Mouse (Mus musculus) hindbrain, embryonic 11.5 days (tissue): ENCODE results near the gene Lpp. TPM values are rescaled to one million over a fixed set of nuclear protein-coding genes. Genes with fewer than 3 reads are reported as not detected.

Experiments used
- ATAC-seq: fragments of 200-750 bp; cut with Nextera tagmentation; 2 replicates; pipeline ENCODE4 v1.8.0; 2017; ENCODE audit warnings: mild to moderate bottlenecking, moderate TSS enrichment, moderate library complexity; ENCODE audit not compliant: low FRiP score
- DNase-seq: peaks from one replicate; pipeline ENCODE4 v3.0.0-alpha.2; 2015; ENCODE audit warnings: low spot score
- H3K27ac ChIP-seq: fragments of 300-500 bp; sonication (generic); 2 replicates; pipeline ENCODE4 v1.5.1; 2014; ENCODE audit warnings: mild to moderate bottlenecking, low read depth, low read length
- H3K27me3 ChIP-seq: fragments of 300-500 bp; sonication (generic); 2 replicates; pipeline ENCODE4 v1.6.1; 2014; ENCODE audit warnings: mild to moderate bottlenecking, low read length, moderate library complexity, mixed read lengths; ENCODE audit not compliant: control insufficient read depth, insufficient read depth
- H3K36me3 ChIP-seq: fragments of 300-500 bp; sonication (generic); 2 replicates; pipeline ENCODE4 v1.6.1; 2014; ENCODE audit warnings: mild to moderate bottlenecking, low read length, moderate library complexity, mixed read lengths; ENCODE audit not compliant: control insufficient read depth, insufficient read depth
- H3K4me1 ChIP-seq: fragments of 300-500 bp; sonication (generic); replicated peaks from 2 replicates; pipeline ENCODE4 v1.6.1; 2014; ENCODE audit warnings: low read length, mixed read lengths; ENCODE audit not compliant: control insufficient read depth, insufficient read depth
- H3K4me2 ChIP-seq: fragments of 300-500 bp; sonication (generic); replicated peaks from 2 replicates; pipeline ENCODE4 v1.6.1; 2014; ENCODE audit warnings: mild to moderate bottlenecking, low read depth, low read length
- H3K4me3 ChIP-seq: fragments of 300-500 bp; sonication (generic); 2 replicates; pipeline ENCODE4 v1.5.1; 2014; ENCODE audit warnings: low read depth, low read length
- H3K9ac ChIP-seq: fragments of 300-500 bp; sonication (generic); 2 replicates; pipeline ENCODE4 v1.6.1; 2014; ENCODE audit warnings: low read depth, low read length
- H3K9me3 ChIP-seq: fragments of 300-500 bp; sonication (generic); 2 replicates; pipeline ENCODE4 v1.6.1; 2016; ENCODE audit warnings: low read length; ENCODE audit not compliant: control insufficient read depth
- WGBS: fragments of 180-500 bp; shearing (Covaris S2); extraction: QIAGEN DNeasy Blood & Tissue Kit; methylation state at CpG from one replicate; pipeline ENCODE4 v1.1.7; 2014; 5-methylcytosine and 5-hydroxymethylcytosine counted together
- polyA plus RNA-seq: library from polyadenylated mRNA; unstranded; fragments of >200 nt; fragmentation: Nextera tagmentation; extraction: Ambion mirVana; gene quantifications from 2 replicates; pipeline ENCODE4 v1.2.1, GENCODE M21; 2014

Gene Lpp
- polyA plus RNA-seq, 1 experiment from 2014 or later: 25.1 TPM

- no peaks in the 10 kb centered on the region for H3K9me3 ChIP-seq
- DNase-seq (no peak), ATAC-seq (no peak)
- H3K27ac ChIP-seq: no peak overlapping the region
- H3K27me3 ChIP-seq: no peaks in the 10 kb centered on the region
- H3K4me2 ChIP-seq: no peak overlapping the region
- H3K9ac ChIP-seq: no peak overlapping the region
- no peaks in the 10 kb centered on the region for H3K4me1 ChIP-seq
- 91% methylated on average over 2 of the region's 2 CpGs for WGBS
- H3K36me3 ChIP-seq: no peaks in the 10 kb centered on the region
- H3K4me3 ChIP-seq: no peak overlapping the region
Observed at GRCm38 (mm10) chr16:24794665-24795064, 401.4 kb downstream of the Lpp start.

GRCm38 (mm10) chr16:24801355-24801754 lies 408.0 kb downstream of the Lpp start:
- 87% methylated on average over 4 of the region's 4 CpGs for WGBS
- no peaks in the 10 kb centered on the region for H3K27me3 ChIP-seq

GRCm38 (mm10) chr16:24801780-24802179 lies 408.5 kb downstream of the Lpp start:
- no peaks in the 10 kb centered on the region for H3K36me3 ChIP-seq
- WGBS: 37% methylated on average over 1 of the region's 1 CpGs
- H3K9me3 ChIP-seq: no peaks in the 10 kb centered on the region
- no peak overlapping the region for H3K4me2 ChIP-seq
- H3K27me3 ChIP-seq: no peaks in the 10 kb centered on the region
- H3K4me3 ChIP-seq: no peak overlapping the region
- no peak overlapping the region for H3K27ac ChIP-seq
- no peak overlapping the region for H3K9ac ChIP-seq
- no peak for ATAC-seq
- H3K4me1 ChIP-seq: no peaks in the 10 kb centered on the region
- no peak for DNase-seq

More at GRCm38 (mm10) chr16:24801355-24801754, 408.0 kb downstream of the Lpp start:
- Histone ChIP-seq H3K9ac (no peak overlapping the region), H3K36me3 (no peaks in the 10 kb centered on the region), H3K4me3 (no peak overlapping the region), H3K27ac (no peak overlapping the region), H3K4me2 (no peak overlapping the region), H3K4me1 (no peaks in the 10 kb centered on the region), H3K9me3 (no peaks in the 10 kb centered on the region)
- ATAC-seq (no peak), DNase-seq (no peak)

- no peaks in the 10 kb centered on the region for H3K27me3 ChIP-seq
- no peaks in the 10 kb centered on the region for H3K9me3 ChIP-seq
- H3K4me3 ChIP-seq: no peak overlapping the region
- no peak overlapping the region for H3K9ac ChIP-seq
- H3K4me2 ChIP-seq: no peak overlapping the region
- H3K4me1 ChIP-seq: no peaks in the 10 kb centered on the region
- no peaks in the 10 kb centered on the region for H3K36me3 ChIP-seq
- no peak overlapping the region for H3K27ac ChIP-seq
- ATAC-seq (no peak), DNase-seq (no peak)
- 90% methylated on average over 1 of the region's 1 CpGs for WGBS
Observed at GRCm38 (mm10) chr16:24806093-24806492, 412.8 kb downstream of the Lpp start.

GRCm38 (mm10) chr16:24807565-24807964 lies 414.3 kb downstream of the Lpp start:
- no peak overlapping the region for H3K27ac ChIP-seq
- no peaks in the 10 kb centered on the region for H3K9me3 ChIP-seq
- no peak overlapping the region for H3K4me3 ChIP-seq
- H3K4me1 ChIP-seq: no peaks in the 10 kb centered on the region
- no peak overlapping the region for H3K4me2 ChIP-seq
- 40% methylated on average over 4 of the region's 4 CpGs for WGBS
- no peak overlapping the region for H3K9ac ChIP-seq
- no peaks in the 10 kb centered on the region for H3K36me3 ChIP-seq
- H3K27me3 ChIP-seq: no peaks in the 10 kb centered on the region
- no peak for DNase-seq
- ATAC-seq: no peak

- 93% methylated on average over 6 of the region's 6 CpGs for WGBS
- H3K4me3 ChIP-seq: no peak overlapping the region
Observed at GRCm38 (mm10) chr16:24809811-24810210, 416.5 kb downstream of the Lpp start.

GRCm38 (mm10) chr16:24816621-24817020 lies 423.3 kb downstream of the Lpp start:
- ATAC-seq: no peak
- no peaks in the 10 kb centered on the region for H3K27me3 ChIP-seq
- 84% methylated on average over 3 of the region's 3 CpGs for WGBS

More at GRCm38 (mm10) chr16:24809811-24810210, 416.5 kb downstream of the Lpp start:
- H3K4me2 ChIP-seq: no peak overlapping the region
- H3K9ac ChIP-seq: no peak overlapping the region
- no peaks in the 10 kb centered on the region for H3K9me3 ChIP-seq
- H3K36me3 ChIP-seq: no peaks in the 10 kb centered on the region
- H3K27ac ChIP-seq: no peak overlapping the region
- no peak for ATAC-seq
- no peaks in the 10 kb centered on the region for H3K4me1 ChIP-seq
- no peaks in the 10 kb centered on the region for H3K27me3 ChIP-seq
- DNase-seq: no peak

GRCm38 (mm10) chr16:24817381-24817780 lies 424.1 kb downstream of the Lpp start:
- DNase-seq (no peak), ATAC-seq (no peak)
- no peak overlapping the region for H3K9ac ChIP-seq
- H3K9me3 ChIP-seq: no peaks in the 10 kb centered on the region
- H3K36me3 ChIP-seq: no peaks in the 10 kb centered on the region
- no peak overlapping the region for H3K27ac ChIP-seq
- no peaks in the 10 kb centered on the region for H3K4me1 ChIP-seq
- WGBS: 90% methylated on average over 3 of the region's 3 CpGs
- no peak overlapping the region for H3K4me3 ChIP-seq
- H3K27me3 ChIP-seq: no peaks in the 10 kb centered on the region
- no peak overlapping the region for H3K4me2 ChIP-seq

More at GRCm38 (mm10) chr16:24816621-24817020, 423.3 kb downstream of the Lpp start:
- Histone ChIP-seq H3K27ac (no peak overlapping the region), H3K36me3 (no peaks in the 10 kb centered on the region), H3K4me3 (no peak overlapping the region), H3K4me1 (no peaks in the 10 kb centered on the region), H3K9me3 (no peaks in the 10 kb centered on the region), H3K4me2 (no peak overlapping the region), H3K9ac (no peak overlapping the region)
- DNase-seq: no peak

- DNase-seq (peak; percentile 27), ATAC-seq (peak; percentile 68)
- no peak overlapping the region for H3K4me2 ChIP-seq
Observed at GRCm38 (mm10) chr16:24819127-24819526, 425.8 kb downstream of the Lpp start.

More at GRCm38 (mm10) chr16:24819127-24819526, 425.8 kb downstream of the Lpp start:
- no peaks in the 10 kb centered on the region for H3K36me3 ChIP-seq
- H3K9me3 ChIP-seq: no peaks in the 10 kb centered on the region
- no peak overlapping the region for H3K9ac ChIP-seq
- no peak overlapping the region for H3K27ac ChIP-seq
- no peaks in the 10 kb centered on the region for H3K4me1 ChIP-seq
- whole genome bisulfite sequencing: 58% methylated on average over 4 of the region's 4 CpGs
- H3K27me3 ChIP-seq: no peaks in the 10 kb centered on the region
- no peak overlapping the region for H3K4me3 ChIP-seq
